Mouse (Mus musculus) bone marrow, adult 2 months (tissue): ENCODE measurements around the gene Susd4.

Experiments
- CTCF ChIP-seq: fragments of 200-500 bp; IDR thresholded peaks from 2 replicates; pipeline ENCODE4 v1.5.1; 2011; ENCODE audit warnings: low read length, control low read depth; ENCODE audit not compliant: control insufficient read depth, insufficient read depth
- POLR2A ChIP-seq: fragments of 200-500 bp; IDR thresholded peaks from 2 replicates; pipeline ENCODE4 v1.6.1; 2011; ENCODE audit warnings: low read depth, mild to moderate bottlenecking, control low read depth, low read length, borderline replicate concordance; ENCODE audit not compliant: control insufficient read depth

- TF ChIP-seq POLR2A (no peak), CTCF (no peak)
Observed at GRCm38 (mm10) chr1:182729002-182729401, 34.7 kb upstream of the Susd4 start.
